Mouse (Mus musculus): ENCODE results near the gene 9130019O22Rik.
"Not testable (repeated sequence)": the region's sequence is repeated elsewhere in the genome, so short reads cannot be mapped to it uniquely, and the experiment has no call there.

9130019O22Rik gene

GRCm38 (mm10) chr7:127375271-127376245 lies 11.4 kb downstream of the 9130019O22Rik start, which contains the start of gene Zfp747:
Zfp747 (minus strand) TSS chr7:127376050.
- peak; percentile 87 to 92 for DNase-seq (ENCODE audit: low spot score in 2 of 2)

- not testable (repeated sequence) for DNase-seq (ENCODE audit: low spot score in 2 of 2)
These were observed 15.1 kb downstream of the 9130019O22Rik start for GRCm38 (mm10) chr7:127371870-127372269.

- DNase-seq (ENCODE audit: low spot score in 2 of 2): no peak
These were observed 15.8 kb downstream of the 9130019O22Rik start for GRCm38 (mm10) chr7:127371213-127371612.

GRCm38 (mm10) chr7:127366249-127366648 lies 20.7 kb downstream of the 9130019O22Rik start:
- DNase-seq (ENCODE audit: low spot score in 2 of 2): no peak

- DNase-seq (ENCODE audit: low spot score in 2 of 2): no peak
These were observed 22.8 kb downstream of the 9130019O22Rik start for GRCm38 (mm10) chr7:127364166-127364565.

- DNase-seq (ENCODE audit: low spot score in 2 of 2): no peak
These were observed 23.5 kb downstream of the 9130019O22Rik start for GRCm38 (mm10) chr7:127363475-127363921.

GRCm38 (mm10) chr7:127362418-127362817 lies 24.5 kb downstream of the 9130019O22Rik start:
- peak in 1 of 2 experiments; percentile 43 for DNase-seq (ENCODE audit: low spot score in 2 of 2)

GRCm38 (mm10) chr7:127361449-127361848 lies 25.5 kb downstream of the 9130019O22Rik start:
- DNase-seq (ENCODE audit: low spot score in 2 of 2): no peak

- no peak for DNase-seq (ENCODE audit: low spot score in 2 of 2)
These were observed 26.7 kb downstream of the 9130019O22Rik start for GRCm38 (mm10) chr7:127360265-127360664.

GRCm38 (mm10) chr7:127358472-127358871 lies 28.5 kb downstream of the 9130019O22Rik start:
- no peak for DNase-seq (ENCODE audit: low spot score in 2 of 2)

- DNase-seq (ENCODE audit: low spot score in 2 of 2): no peak
These were observed 29.1 kb downstream of the 9130019O22Rik start for GRCm38 (mm10) chr7:127357871-127358270.

- no peak for DNase-seq (ENCODE audit: low spot score in 2 of 2)
These were observed 31.2 kb downstream of the 9130019O22Rik start for GRCm38 (mm10) chr7:127355796-127356195.

GRCm38 (mm10) chr7:127351230-127352004 lies 35.5 kb downstream of the 9130019O22Rik start:
- no peak for DNase-seq (ENCODE audit: low spot score in 2 of 2)

- DNase-seq (ENCODE audit: low spot score in 2 of 2): no peak
These were observed 40.3 kb downstream of the 9130019O22Rik start for GRCm38 (mm10) chr7:127346676-127347075.

- DNase-seq (ENCODE audit: low spot score in 2 of 2): peak; percentile 85 to 91
These were observed 41.2 kb downstream of the 9130019O22Rik start, which contains the start of gene Zfp768 for GRCm38 (mm10) chr7:127345512-127346325. Zfp768 (minus strand) TSS chr7:127345589.

GRCm38 (mm10) chr7:127345092-127345491 lies 41.9 kb downstream of the 9130019O22Rik start:
- DNase-seq (ENCODE audit: low spot score in 2 of 2): no peak

- DNase-seq (ENCODE audit: low spot score in 2 of 2): no peak
These were observed 42.6 kb downstream of the 9130019O22Rik start for GRCm38 (mm10) chr7:127344371-127344770.

- DNase-seq (ENCODE audit: low spot score in 2 of 2): no peak
These were observed 43.5 kb downstream of the 9130019O22Rik start for GRCm38 (mm10) chr7:127343351-127344019.

- no peak for DNase-seq (ENCODE audit: low spot score in 2 of 2)
These were observed 44.1 kb downstream of the 9130019O22Rik start for GRCm38 (mm10) chr7:127342888-127343287.

- peak; percentile 29 to 52 for DNase-seq (ENCODE audit: low spot score in 2 of 2)
These were observed 44.6 kb downstream of the 9130019O22Rik start for GRCm38 (mm10) chr7:127342332-127342731.

GRCm38 (mm10) chr7:127341861-127342260 lies 45.1 kb downstream of the 9130019O22Rik start:
- not testable (repeated sequence) for DNase-seq (ENCODE audit: low spot score in 2 of 2)

All from thymus, postnatal 10 days (tissue).